Mouse (Mus musculus) common myeloid progenitor, adult 5-6 weeks (primary cell): Measurements from ENCODE around the gene Prss58. TPM values are rescaled to one million over a fixed set of nuclear protein-coding genes. Genes with fewer than 3 reads are reported as not detected.

Experiments
- ATAC-seq: replicated peaks from 2 replicates; pipeline ENCODE4 v1.8.0; 2016; ENCODE audit warnings: low read depth, mild to moderate bottlenecking, moderate TSS enrichment, inconsistent platforms; ENCODE audit not compliant: poor library complexity, severe bottlenecking
- total RNA-seq: library from RNA; stranded (forward); fragments of 200-1000, 187-1606 nt; gene quantifications from 2 replicates; pipeline ENCODE4 v1.2.3, GENCODE M21; 2017

Gene Prss58
- not detected in 2 replicates for total RNA-seq

GRCm38 (mm10) chr6:40900287-40900686 lies at the start of gene Prss58:
TSS of gene Prss58 (minus strand) at chr6:40900387.
- no peak for ATAC-seq

- no peak for ATAC-seq
Measured at GRCm38 (mm10) chr6:40940457-40940856, 40.3 kb upstream of the Prss58 start, which contains the start of gene 1700074P13Rik. TSS of gene 1700074P13Rik (minus strand) at chr6:40940557.

GRCm38 (mm10) chr6:40919954-40920353 lies 19.8 kb upstream of the Prss58 start:
- ATAC-seq, result no peak

GRCm38 (mm10) chr6:40894716-40895115 lies 5.5 kb downstream of the Prss58 start:
- no peak for ATAC-seq

GRCm38 (mm10) chr6:40893577-40893976 lies 6.6 kb downstream of the Prss58 start:
- ATAC-seq, result peak; percentile 30

- peak; percentile 10; the same call in 1 of the 2 replicates for ATAC-seq
Measured at GRCm38 (mm10) chr6:40891754-40892153, 8.4 kb downstream of the Prss58 start.

GRCm38 (mm10) chr6:40890973-40891372 lies 9.2 kb downstream of the Prss58 start:
- peak; percentile 89 for ATAC-seq

- no peak for ATAC-seq
Measured at GRCm38 (mm10) chr6:40887394-40887793, 12.8 kb downstream of the Prss58 start, which contains the start of gene Moxd2. TSS of gene Moxd2 (minus strand) at chr6:40887494.

GRCm38 (mm10) chr6:40845283-40845682 lies 54.9 kb downstream of the Prss58 start:
- ATAC-seq, result no peak

Other genes with a start within 250 kb of the Prss58 start
- gene Moxd2, start 12.9 kb downstream of the Prss58 start, total RNA-seq, result not detected in 2 replicates
- gene 1700074P13Rik, start 40.2 kb upstream of the Prss58 start, total RNA-seq, result not detected in 2 replicates
- gene Gm4744, start 51.5 kb upstream of the Prss58 start, total RNA-seq, result not detected in 2 replicates
- not detected in 2 replicates for gene 1810009J06Rik, start 64.4 kb upstream of the Prss58 start, total RNA-seq
- gene Gm2663, start 99.1 kb upstream of the Prss58 start, total RNA-seq, result not detected in 2 replicates
- not detected in 2 replicates for gene 2210010C04Rik, start 135.1 kb upstream of the Prss58 start, total RNA-seq